Mouse (Mus musculus) kidney, adult 9 months (tissue): ENCODE measurements at regions not wholly inside any gene's neighbourhood (a gene's known extent, or its start where the extent isn't known, plus 50 kb on each side); places are given as distances from the start of the nearest gene placed in this dataset.
A peak's percentile ranks its signal among the peaks of the same experiment; 100 is the strongest.

Experiments used
- DNase-seq: peaks from one replicate; pipeline ENCODE4 v3.0.0; 2022

DNA sequence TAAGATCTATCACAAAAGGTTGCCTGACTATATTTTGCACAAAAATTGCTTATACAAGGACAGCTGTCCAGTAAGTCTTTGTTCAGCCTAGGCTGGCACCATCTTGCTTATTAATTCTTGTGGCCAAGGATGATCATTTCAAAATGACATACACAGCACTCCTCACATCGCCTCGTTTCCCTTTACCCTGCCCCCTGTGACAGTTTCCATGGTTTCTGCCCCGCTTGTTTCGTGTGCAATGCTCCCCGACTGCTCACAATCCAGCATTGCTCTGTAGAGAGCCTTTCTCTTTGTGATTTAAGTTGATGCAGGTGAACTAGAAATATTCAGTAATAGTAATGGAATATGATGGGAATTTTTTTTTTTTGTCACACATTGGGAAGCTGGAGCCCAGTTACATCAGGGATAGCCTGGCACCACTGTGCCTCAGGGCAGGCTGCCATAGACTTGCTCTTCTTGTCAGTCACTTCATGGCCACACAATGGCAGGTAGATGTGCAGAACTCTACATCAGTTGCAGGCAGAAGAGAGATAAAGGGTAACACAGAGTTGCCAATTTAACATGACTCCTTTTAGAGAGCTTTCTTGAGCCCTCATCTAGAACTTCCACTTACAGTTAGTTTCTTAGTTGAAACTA is 90.6 kb upstream of the Foxn2 start:
- no peak for DNase-seq

DNA sequence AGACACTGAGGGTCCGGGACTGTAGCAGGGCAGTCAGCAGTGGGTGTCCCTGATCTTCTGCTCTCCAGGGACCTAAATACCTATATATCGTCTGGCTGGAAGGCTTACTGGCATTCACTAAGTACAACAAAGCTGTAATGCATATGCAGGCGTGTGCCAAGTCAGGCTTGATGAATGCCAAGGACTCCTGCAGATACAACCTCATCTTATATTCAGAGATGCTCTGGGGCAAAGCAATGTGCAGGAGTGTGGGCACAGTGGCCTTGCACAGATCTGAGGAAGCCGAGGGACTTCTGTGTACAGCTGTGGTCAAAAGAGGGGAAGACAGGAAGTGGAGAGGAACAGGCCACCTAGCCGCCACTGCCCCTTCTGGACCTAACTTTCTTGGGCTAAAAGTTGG is 89.5 kb upstream of the Foxn2 start:
- no peak for DNase-seq

DNA sequence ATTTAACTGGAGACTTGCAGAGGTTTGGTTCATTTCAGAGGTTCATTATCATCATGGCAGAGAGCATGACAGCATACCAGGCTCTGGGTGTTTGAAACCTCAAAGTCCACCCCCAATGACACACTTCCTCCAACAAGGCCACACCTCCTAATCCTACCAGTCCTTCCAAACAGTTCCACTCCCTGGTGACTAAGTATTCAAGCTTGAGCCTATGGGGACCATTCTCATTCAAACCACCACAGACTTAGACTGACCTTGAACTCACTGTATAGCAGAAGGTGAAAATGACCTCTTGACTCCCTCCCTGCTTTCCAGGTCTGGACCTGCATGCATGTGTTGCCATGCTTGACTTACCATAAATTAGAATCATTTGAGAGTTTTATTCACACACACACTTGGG is 87.6 kb upstream of the Foxn2 start:
- DNase-seq, result no peak

DNA sequence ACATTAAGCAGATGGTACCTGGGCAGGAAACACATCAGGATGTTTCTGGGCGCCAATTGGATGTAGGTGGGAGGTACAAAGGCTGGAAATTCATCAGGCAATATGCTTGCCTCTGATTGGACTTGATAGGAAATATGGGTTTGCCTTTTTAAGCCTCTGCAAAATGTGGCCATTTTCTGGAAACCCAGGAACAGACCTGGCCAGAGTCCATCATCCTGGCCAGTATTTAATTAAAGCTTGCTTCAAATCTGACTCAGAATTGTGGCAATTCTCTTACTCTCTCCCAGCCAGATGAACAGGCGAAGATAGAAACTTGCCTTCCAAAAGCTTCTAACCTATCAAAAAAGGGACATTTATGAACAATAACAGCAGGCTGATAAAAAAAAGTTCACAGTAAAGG is 79.3 kb upstream of the Foxn2 start:
- DNase-seq, result no peak

DNA sequence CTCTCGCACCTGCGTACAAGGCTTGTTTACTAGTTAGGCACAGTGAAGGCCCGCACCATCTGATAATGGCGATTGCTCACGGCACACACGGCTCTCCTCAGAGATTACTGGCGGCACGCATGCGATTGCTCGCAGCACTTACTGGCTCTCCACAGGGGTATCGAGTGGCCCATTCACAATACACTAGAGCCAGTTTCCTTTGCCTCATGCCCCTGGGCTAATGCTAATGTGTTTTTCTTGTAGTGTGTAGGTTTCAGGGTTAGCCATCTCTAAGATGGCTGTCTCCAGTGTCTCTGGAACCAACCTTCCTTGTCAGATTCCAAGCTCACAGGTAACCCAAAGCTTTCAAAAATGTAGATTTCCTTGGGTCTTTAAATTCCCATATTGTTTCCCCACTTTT is 78.1 kb upstream of the Foxn2 start:
- DNase-seq, result no peak

DNA sequence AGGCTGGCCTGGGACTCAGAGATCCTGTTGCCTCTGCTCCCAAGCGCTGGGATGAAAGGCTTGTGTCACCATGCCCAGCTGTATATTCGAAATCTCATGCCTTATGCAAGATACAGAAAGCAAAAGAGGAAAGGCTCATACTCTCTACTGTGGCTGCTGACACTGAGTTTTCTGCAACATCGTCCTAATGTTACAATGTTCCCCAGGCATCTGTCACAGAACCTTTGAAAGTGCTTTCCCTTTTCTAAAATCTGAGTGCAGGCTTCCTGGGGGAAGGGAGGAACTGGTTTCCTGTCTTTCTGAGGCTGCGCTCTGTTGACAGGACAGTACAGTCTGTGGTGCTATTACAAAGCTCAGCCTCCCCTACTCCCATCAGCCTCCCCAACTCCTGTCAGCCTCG is 72.6 kb upstream of the Foxn2 start:
- DNase-seq, result no peak

DNA sequence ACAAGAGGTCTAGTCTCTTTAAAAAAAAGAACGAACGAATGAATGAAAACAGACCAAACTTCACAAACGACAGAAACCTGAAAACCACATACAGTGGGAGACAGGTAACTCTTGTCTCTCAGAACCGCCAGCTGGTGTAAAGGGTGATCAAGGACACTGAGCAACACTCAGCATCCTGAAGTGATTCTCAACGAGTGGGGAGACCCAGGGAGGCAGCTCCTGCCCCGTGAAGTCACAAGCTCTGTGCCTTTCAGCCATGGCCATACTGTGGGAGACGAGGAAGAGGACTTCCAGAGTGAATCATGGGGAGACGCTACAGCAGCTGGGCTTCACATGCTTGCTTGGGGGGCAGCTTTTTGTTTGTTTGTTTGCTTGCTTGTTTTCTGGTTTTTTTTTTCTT is 70.5 kb upstream of the Foxn2 start:
- DNase-seq, result no peak

DNA sequence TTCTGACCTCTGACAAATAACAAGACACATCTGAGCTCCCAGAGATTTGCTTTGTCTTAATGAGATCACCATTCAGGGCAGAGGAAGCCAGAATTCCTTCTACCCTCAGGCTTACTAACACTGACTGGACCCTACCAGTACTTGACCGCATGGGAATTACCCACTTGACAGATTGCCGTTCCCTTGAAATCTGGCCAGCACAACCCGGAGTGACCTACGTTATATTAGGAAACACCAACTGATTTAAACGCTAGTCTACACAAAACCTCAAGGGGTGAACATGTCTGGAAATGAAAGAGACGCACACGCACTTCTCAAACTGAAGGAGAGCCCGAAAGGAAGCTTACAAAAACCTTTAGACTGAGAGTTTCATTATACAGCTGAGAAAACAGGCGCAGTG is 69.8 kb upstream of the Foxn2 start:
- peak; percentile 10 for DNase-seq

DNA sequence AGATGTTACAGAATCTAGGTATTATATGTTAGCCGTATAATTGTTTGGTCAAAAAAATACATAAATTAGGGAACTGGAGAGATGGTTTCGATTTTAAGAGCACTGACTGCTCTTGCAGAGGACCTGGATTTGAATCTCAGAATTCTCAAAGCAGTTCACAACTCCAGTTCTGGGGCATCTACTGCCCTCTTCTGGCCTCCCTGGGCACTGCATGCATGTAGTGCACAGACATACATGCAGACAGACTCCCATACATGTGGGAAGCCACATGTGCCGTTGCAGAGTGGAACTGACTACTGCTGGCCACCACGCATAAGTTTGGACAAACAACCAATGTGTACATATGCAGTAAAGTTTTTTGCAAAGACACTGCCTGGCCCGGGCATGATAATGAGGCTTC is 62.0 kb upstream of the Foxn2 start:
- DNase-seq, result peak; percentile 15

DNA sequence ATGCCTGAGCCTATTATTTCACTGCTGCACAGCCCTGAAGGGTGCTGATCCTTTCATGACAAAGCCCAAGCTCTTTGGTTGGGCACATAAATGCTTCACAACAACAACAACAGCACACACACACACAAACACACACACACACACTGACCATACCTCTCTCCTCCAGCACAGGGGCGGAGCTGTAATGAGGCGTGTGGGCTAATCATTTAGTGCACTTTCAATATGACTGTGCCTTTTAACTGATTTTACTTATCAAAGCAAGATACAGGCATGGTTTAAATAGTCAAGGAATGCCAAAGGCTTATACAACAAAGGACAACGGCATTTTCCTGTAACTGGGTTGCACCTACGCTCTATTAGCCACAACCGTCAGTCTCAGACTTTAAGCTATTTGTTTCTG is 61.1 kb upstream of the Foxn2 start:
- DNase-seq, result no peak

DNA sequence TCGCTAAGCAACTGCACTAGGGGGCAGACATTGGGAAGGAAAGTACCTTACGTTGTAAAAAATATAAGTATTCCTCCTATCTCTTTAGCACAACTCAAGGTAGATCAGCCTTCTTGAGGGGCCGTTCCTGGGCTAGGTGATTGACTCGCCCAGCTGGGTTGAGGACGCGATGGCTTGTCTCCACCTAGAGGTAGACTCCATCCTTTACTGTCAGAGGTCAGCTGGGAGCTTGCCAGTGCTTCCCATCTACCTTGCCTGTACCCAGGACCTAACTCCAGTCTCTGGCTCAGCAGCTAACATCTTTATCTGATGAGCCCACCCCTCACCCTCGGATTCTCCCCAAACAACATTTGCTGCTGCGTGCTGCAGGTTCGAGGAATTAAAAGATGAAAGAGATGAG is 59.4 kb upstream of the Foxn2 start:
- no peak for DNase-seq

DNA sequence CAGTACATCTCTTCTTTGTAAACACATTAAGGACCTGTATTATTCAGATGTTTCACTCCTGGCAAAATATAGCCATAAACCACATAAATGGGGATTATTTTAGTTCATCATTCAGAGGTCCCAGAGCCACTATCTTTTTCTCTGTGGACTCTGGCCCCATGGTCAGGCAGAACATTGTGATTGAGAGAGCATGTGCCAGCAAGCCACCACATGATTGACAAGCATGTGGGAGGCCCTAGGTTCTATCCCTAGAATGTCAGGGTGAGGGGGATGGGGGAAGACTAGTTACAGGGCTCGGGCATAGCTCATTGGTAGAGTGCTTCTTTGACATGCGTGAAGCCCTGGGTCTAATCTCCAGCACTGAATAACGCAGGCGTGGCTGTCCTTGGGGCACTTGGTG is 57.1 kb upstream of the Foxn2 start:
- DNase-seq, result no peak

DNA sequence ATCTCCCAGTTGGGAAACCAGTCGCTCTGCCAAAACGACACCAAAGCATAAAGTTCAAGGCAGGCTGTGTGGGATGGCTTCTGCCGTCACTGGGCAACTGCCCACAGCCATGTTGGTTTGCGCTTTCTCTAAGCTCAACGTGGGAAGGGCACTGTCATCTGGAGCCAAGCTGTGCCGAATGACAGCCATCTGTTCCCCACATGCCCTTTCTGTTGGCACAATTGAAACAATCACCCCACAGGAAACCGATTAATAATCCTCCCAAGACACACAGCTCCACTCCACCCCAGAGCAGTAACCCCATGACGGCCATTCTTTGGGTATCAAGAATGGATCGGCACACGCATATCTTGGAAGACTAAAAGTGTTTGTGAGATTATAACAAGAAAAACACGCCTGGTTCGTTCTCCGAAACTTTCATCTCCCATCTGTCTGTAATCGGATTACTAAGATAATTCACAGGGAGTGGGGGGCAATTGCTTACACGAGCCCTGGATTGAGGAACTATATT is 52.0 kb upstream of the Foxn2 start:
- DNase-seq, result no peak

DNA sequence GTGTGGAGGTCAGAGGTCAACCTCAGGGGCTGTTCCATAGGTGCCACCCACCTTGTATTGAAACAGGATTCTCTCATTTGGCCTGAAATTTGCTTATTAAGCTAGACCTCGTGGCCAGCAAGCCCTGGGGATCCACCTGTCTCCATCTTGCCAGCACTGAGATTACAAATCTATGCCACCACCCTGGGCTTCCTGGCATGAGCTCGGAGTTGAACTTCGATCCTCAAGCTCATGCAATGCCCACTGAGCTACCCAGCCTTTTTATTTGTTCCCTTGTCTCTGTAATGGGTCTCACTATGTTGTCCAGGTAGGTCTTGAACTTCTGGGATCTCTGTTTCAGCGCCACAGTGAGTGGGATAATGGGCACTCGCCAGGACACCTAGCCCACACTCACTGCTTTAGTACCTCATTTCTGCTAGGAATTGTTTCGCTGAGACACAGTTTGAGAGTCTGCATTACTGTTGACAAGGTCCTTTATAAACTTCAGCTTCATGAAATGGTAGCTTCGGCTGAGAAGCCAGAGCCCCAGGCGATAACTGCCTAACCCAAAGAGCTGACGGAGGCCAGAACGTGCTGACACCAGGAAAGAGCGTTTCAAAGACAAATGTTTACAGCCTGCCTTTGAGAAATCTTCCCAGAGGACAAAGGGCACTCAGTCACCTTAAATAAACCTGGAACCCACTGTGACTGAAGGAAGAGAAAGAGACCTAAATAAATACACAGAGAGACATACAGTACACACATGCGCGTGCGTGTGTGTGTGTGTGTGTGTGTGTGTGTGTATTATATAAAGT is 50.6 kb upstream of the Foxn2 start:
- DNase-seq, result peak; percentile 12
